Mouse (Mus musculus): ENCODE data around the gene Gucy2g. TPM values are rescaled to one million over a fixed set of nuclear protein-coding genes. Genes with fewer than 3 reads are reported as not detected.
"Not testable (repeated sequence)": the region's sequence is repeated elsewhere in the genome, so short reads cannot be mapped to it uniquely, and the experiment has no call there.

Gucy2g gene
- total RNA-seq, 2 experiments from 2014 or later: 0.11 to 0.16 TPM

DNA sequence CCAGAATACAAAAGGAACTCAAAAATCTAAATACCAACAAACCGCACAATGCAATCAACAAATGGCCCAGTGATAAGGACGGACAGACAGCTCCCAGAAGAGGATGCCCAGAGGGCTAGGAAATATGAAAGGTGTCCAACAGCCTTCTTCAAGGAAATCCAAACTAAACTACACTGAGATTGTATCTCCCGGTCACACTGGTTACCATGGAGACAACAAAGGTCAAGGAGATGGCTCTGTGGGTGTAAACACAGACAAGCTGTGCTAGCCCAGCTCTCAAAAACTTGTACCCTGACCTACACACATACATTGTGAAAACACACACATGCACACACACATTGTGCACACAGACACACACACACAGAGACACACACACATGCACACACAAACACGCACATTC, 78.8 kb downstream of the Gucy2g start:
- DNase-seq: no peak

DNA sequence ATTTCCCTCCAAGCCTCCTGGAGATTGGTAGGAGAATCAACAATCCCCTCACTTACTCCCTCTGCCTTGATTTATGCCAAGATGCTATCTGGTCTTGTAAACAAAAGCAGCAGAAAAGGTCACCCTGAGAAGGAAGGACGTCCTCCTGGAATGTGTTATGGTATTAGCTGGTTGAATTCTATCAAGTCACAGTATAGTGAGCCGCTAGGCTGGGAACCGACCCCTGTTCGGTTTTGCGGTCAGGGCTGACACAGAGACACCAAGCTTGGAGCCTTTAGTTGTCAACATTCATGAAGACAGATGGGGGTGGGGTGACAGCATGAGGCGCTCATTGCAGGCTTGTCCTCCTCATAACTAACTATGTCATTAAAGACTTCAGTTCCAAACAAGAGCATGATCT, 81.2 kb downstream of the Gucy2g start:
- DNase-seq: no peak

DNA sequence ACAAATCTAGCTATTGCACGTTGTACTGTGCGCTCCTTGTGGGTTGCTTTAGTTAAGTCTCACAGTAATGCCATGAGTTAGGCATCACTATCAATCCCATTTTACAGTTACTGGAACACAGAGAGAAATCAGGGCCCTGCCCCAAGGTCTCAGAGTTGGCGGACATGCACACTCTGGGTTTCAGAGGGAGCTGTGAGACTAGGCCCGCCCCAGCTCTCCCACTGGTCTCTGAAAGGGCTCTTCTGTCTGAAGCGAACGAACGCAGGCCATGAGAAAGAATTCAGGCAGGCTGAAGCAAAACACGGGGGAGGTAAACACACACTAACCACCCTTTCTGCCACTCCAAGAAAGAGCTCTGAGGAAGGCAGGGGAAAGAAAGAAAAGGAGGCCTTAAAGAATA, 82.4 kb downstream of the Gucy2g start:
- no peak for DNase-seq

DNA sequence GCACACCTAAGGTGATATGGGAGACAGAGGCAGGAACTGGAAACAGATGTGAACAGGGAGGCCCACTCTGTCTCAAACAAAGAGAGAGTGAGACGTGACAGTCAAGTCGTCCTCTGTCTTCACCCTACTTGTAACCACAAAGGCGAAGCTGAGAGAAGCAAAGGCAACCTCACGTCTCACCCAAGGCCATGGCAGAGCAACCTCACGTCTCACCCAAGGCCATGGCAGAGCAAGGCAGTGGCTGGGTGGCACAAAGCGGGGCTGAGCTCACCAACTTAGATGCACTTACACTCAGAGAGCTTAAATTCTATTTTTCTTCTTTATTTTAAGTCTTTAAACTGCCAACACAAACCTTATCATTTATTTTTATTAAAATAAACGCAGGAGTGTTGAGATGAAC, 84.0 kb downstream of the Gucy2g start:
- no peak for DNase-seq

DNA sequence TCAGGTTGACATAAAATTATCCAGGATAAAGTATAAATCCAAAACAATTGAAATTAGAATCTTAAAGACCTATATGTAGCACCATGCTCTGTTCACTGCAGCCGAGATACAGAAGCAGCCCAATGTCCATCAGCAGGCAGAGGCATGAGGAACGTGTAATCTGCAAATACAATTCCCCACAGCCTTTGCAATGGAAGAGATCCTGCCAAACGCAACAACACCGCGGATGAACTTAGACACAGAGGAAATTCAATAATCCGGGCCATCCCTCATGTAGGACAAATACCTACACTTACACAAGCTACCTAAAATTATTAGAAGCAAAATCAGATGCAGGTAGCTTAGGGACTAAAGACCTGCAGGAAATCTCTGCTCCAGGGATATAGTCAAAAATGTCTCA, 88.1 kb downstream of the Gucy2g start:
- no peak for DNase-seq

DNA sequence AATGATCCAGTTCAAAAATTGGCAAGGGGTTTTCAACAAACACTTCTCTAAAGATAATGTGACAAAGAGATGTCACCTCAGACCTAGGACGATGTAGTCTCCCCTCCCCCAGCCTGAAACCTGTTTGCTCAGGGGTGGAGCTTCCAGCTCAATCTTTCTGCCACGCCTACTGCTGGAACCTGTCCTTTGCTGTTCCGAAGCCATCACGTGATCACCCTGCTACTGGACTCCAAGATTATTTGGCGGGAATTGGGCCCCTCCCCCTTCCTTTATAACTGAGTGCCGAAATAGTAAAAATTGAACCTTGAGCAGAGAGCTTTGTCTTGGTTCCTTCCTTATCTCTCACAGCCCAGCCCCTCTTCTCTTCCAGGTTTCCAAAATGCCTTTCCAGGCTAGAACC, 88.8 kb downstream of the Gucy2g start:
- DNase-seq: not testable (repeated sequence)

DNA sequence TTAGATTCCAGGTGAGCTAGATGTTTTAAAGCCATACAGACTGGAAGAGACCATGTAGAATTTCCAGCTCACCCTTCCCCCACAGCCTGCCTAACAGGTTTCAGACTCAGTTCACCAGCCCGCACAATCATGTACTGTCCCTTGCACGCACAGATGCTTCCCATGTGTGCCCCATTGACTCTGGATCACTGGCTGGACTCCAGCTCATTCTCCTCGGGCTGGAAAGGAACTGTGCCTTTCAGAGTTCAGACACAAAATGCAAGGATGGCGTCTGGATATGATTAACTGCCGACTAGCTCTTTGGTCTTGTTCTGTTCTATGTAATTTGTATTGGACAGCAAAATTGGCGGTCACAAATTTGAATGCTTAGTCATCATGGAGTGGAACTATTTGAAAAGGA, 91.4 kb downstream of the Gucy2g start:
- DNase-seq: no peak

DNA sequence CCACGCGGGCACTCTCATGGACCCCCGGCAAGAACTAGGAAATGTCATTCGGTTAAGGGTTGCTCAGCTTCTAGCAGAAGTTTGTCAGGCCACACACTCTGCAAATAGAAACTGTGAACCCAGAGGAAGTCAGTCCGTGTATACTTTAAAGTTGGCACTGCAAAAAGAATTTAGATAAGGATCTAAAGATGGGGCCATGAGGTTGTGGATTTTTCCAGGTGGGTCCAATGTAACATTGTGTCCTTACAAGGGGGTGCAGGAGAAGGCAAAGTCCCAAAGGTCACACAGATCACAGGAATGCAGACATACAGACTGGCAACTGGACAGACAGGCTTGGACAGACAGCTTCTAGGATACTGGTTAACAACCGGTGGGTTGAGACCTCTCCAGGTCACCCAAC, 92.9 kb downstream of the Gucy2g start:
- no peak for DNase-seq

Small RNAs within 50 kb of the gene (microRNA-seq; reads per million reads assigned to microRNA genes)
- gene Mir6715: 0.64 to 1.3 reads per million in 2 experiments

Other genes with a start within 250 kb of the Gucy2g start
- 100 to 1,000 TPM; 110 to 114 TPM for gene Gpam, start 114.0 kb downstream of the Gucy2g start, total RNA-seq (2021)
- gene Tectb, start 60.5 kb downstream of the Gucy2g start, total RNA-seq (2021): 1 to 10 TPM in 1 of 2 experiments, under 1 TPM in 1; 0.79 to 1.3 TPM
- 10 to 100 TPM in 1 of 2 experiments, 1 to 10 TPM in 1; 6.2 to 12.6 TPM for gene Acsl5, start 10.7 kb upstream of the Gucy2g start, total RNA-seq (2021)
- gene Zdhhc6, start 74.8 kb upstream of the Gucy2g start, total RNA-seq (2021): 10 to 100 TPM; 19.8 to 26.7 TPM
- 10 to 100 TPM; 14.8 to 15.6 TPM for gene Vti1a, start 75.1 kb upstream of the Gucy2g start, total RNA-seq (2021)

Data from gastrocnemius, postnatal 10 days (tissue).